ENCODE assay signal across 30 mouse cellular contexts in the genomic region with DNA sequence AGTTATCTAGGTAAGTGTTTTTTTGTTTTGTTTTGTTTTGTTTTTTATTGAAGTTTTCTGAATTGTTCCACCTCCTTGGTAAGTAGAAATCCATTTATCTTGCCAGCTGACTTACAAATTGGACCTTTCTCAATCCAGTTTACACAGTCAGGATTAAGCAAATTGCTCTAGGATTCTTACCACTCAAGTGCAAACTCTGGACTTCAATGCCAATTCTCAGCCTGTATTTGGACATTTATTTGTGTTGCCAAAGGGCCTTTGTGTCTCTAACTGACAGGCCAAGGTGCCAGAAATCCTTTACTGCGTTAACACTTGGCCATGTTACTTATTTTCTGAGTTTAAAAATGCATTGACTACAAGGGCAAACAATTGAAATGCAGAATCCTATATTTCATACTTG.
"Had no signal": no experiment of that assay in that cellular context is flagged by ENCODE, and none has a peak within 500 bp of the region (broad histone marks: within the 10 kb centered on the region; RNA-seq: fewer than 3 reads in every experiment).

No protein-coding gene starts in this region.

- H3K4me1 ChIP-seq: kidney, embryonic 15.5 days; liver, embryonic 13.5 days; liver, embryonic 15.5 days had no signal

- H3K4me3 ChIP-seq: gastrocnemius, adult 2 months; heart, adult 2 months; heart, embryonic 13.5 days; heart, embryonic 15.5 days; hindbrain, embryonic 13.5 days; hindbrain, embryonic 15.5 days; kidney, embryonic 15.5 days; layer of hippocampus, adult 2 months; left cerebral cortex, adult 2 months; limb, embryonic 10.5 days; limb, embryonic 12.5 days; liver, embryonic 13.5 days; liver, embryonic 15.5 days had no signal

- H3K9me3 ChIP-seq: heart, embryonic 13.5 days; heart, embryonic 15.5 days; hindbrain, embryonic 13.5 days; hindbrain, embryonic 15.5 days; kidney, embryonic 15.5 days; limb, embryonic 10.5 days; limb, embryonic 12.5 days; liver, embryonic 13.5 days; liver, embryonic 15.5 days had no signal

- ATAC-seq: hindbrain, postnatal 0 days; intestine, embryonic 16.5 days; liver, postnatal 0 days had no signal

- H3K4me2 ChIP-seq: heart, embryonic 11.5 days; heart, embryonic 13.5 days; heart, embryonic 15.5 days; hindbrain, embryonic 13.5 days; hindbrain, embryonic 15.5 days; kidney, embryonic 15.5 days; limb, embryonic 12.5 days; liver, embryonic 11.5 days; liver, embryonic 13.5 days; liver, embryonic 15.5 days had no signal

- H3K27me3 ChIP-seq: heart, embryonic 13.5 days; heart, embryonic 15.5 days; hindbrain, embryonic 13.5 days; hindbrain, embryonic 15.5 days; kidney, embryonic 15.5 days; limb, embryonic 12.5 days; liver, embryonic 13.5 days; liver, embryonic 15.5 days had no signal

- H3K27ac ChIP-seq: gastrocnemius, adult 2 months; heart, adult 2 months; heart, embryonic 13.5 days; heart, embryonic 15.5 days; hindbrain, embryonic 13.5 days; hindbrain, embryonic 15.5 days; hindbrain, postnatal 0 days; kidney, embryonic 15.5 days; kidney, postnatal 0 days; layer of hippocampus, adult 2 months; left cerebral cortex, adult 2 months; limb, embryonic 10.5 days; limb, embryonic 12.5 days; liver, embryonic 13.5 days; liver, embryonic 15.5 days had no signal

- H3K36me3 ChIP-seq: heart, embryonic 13.5 days; heart, embryonic 15.5 days; hindbrain, embryonic 13.5 days; hindbrain, embryonic 15.5 days; kidney, embryonic 15.5 days; limb, embryonic 10.5 days; limb, embryonic 12.5 days; liver, embryonic 13.5 days; liver, embryonic 15.5 days had no signal

- H3K9ac ChIP-seq: heart, embryonic 13.5 days; heart, embryonic 15.5 days; hindbrain, embryonic 13.5 days; hindbrain, embryonic 15.5 days; kidney, embryonic 15.5 days; limb, embryonic 12.5 days; liver, embryonic 13.5 days; liver, embryonic 15.5 days; liver, postnatal 0 days had no signal

- DNase-seq: gastrocnemius, adult 2 months; gastrocnemius, postnatal 10 days; gastrocnemius, postnatal 25 days; heart, adult 11 months; heart, adult 2 months; heart, postnatal 14 days; heart, postnatal 36 days; kidney, adult 11 months; kidney, adult 2 months; kidney, adult 9 months; kidney, postnatal 14 days; kidney, postnatal 4 days; liver; liver, embryonic 13.5 days; liver, postnatal 0 days had no signal
